Mouse (Mus musculus): ENCODE data around the gene Mier2. TPM values are rescaled to one million over a fixed set of nuclear protein-coding genes. Genes with fewer than 3 reads are reported as not detected.

The Mier2 gene
- polyA plus RNA-seq, 1 experiment from 2014 or later = 39.4 TPM

GRCm38 (mm10) chr10:79506709-79507108, 48.3 kb downstream of the Mier2 start:
- Histone ChIP-seq H3K9me3 (replicated peaks; ENCODE audit: control insufficient read depth, low read length) (no peaks in the 10 kb centered on the region), H3K4me1 (ENCODE audit: control insufficient read depth, insufficient read depth, low read length) (no peaks in the 10 kb centered on the region), H3K4me2 (ENCODE audit: low read depth, low read length) (no peak overlapping the region), H3K36me3 (replicated peaks; ENCODE audit: control insufficient read depth, insufficient read depth, low read depth, low read length) (no peaks in the 10 kb centered on the region), H3K4me3 (ENCODE audit: low read depth, low read length) (no peak overlapping the region), H3K27ac (replicated peaks; ENCODE audit: low read depth, low read length) (no peak overlapping the region), H3K9ac (replicated peaks; ENCODE audit: low read length) (no peak overlapping the region), H3K27me3 (ENCODE audit: control insufficient read depth, insufficient read depth, low read length) (no peaks in the 10 kb centered on the region)
- 85% methylated on average over 2 of the region's 2 CpGs for whole genome bisulfite sequencing
- DNase-seq (ENCODE audit: low spot score) (no peak), ATAC-seq (replicated peaks; ENCODE audit: insufficient number of reproducible peaks, low FRiP score, low TSS enrichment, low read depth) (no peak)

- H3K9ac ChIP-seq (replicated peaks; ENCODE audit: low read length) = no peak overlapping the region
- H3K4me3 ChIP-seq (ENCODE audit: low read depth, low read length) = no peak overlapping the region
- H3K9me3 ChIP-seq (replicated peaks; ENCODE audit: control insufficient read depth, low read length) = no peaks in the 10 kb centered on the region
- H3K4me2 ChIP-seq (ENCODE audit: low read depth, low read length) = no peak overlapping the region
- DNase-seq (ENCODE audit: low spot score) (peak; percentile 37), ATAC-seq (replicated peaks; ENCODE audit: insufficient number of reproducible peaks, low FRiP score, low TSS enrichment, low read depth) (no peak)
- H3K4me1 ChIP-seq (ENCODE audit: control insufficient read depth, insufficient read depth, low read length) = no peaks in the 10 kb centered on the region
- H3K36me3 ChIP-seq (replicated peaks; ENCODE audit: control insufficient read depth, insufficient read depth, low read depth, low read length) = no peaks in the 10 kb centered on the region
- H3K27ac ChIP-seq (replicated peaks; ENCODE audit: low read depth, low read length) = no peak overlapping the region
- 70% methylated on average over 6 of the region's 6 CpGs for WGBS
- H3K27me3 ChIP-seq (ENCODE audit: control insufficient read depth, insufficient read depth, low read length) = no peaks in the 10 kb centered on the region
Observed at GRCm38 (mm10) chr10:79502830-79503644, 52.0 kb downstream of the Mier2 start.

GRCm38 (mm10) chr10:79496701-79497288, 58.2 kb downstream of the Mier2 start:
- no peaks in the 10 kb centered on the region for H3K4me1 ChIP-seq (ENCODE audit: control insufficient read depth, insufficient read depth, low read length)
- no peak overlapping the region for H3K4me3 ChIP-seq (ENCODE audit: low read depth, low read length)
- no peak overlapping the region for H3K27ac ChIP-seq (replicated peaks; ENCODE audit: low read depth, low read length)
- ATAC-seq (replicated peaks; ENCODE audit: insufficient number of reproducible peaks, low FRiP score, low TSS enrichment, low read depth) (no peak), DNase-seq (ENCODE audit: low spot score) (no peak)
- H3K27me3 ChIP-seq (ENCODE audit: control insufficient read depth, insufficient read depth, low read length) = no peaks in the 10 kb centered on the region
- no peak overlapping the region for H3K9ac ChIP-seq (replicated peaks; ENCODE audit: low read length)
- H3K36me3 ChIP-seq (replicated peaks; ENCODE audit: control insufficient read depth, insufficient read depth, low read depth, low read length) = no peaks in the 10 kb centered on the region
- WGBS = 49% methylated on average over 2 of the region's 2 CpGs
- no peak overlapping the region for H3K4me2 ChIP-seq (ENCODE audit: low read depth, low read length)
- H3K9me3 ChIP-seq (replicated peaks; ENCODE audit: control insufficient read depth, low read length) = no peaks in the 10 kb centered on the region

GRCm38 (mm10) chr10:79495886-79496285, 59.1 kb downstream of the Mier2 start:
- Histone ChIP-seq H3K9ac (replicated peaks; ENCODE audit: low read length) (no peak overlapping the region), H3K4me3 (ENCODE audit: low read depth, low read length) (no peak overlapping the region), H3K4me2 (ENCODE audit: low read depth, low read length) (no peak overlapping the region), H3K27ac (replicated peaks; ENCODE audit: low read depth, low read length) (no peak overlapping the region), H3K36me3 (replicated peaks; ENCODE audit: control insufficient read depth, insufficient read depth, low read depth, low read length) (no peaks in the 10 kb centered on the region), H3K27me3 (ENCODE audit: control insufficient read depth, insufficient read depth, low read length) (no peaks in the 10 kb centered on the region), H3K9me3 (replicated peaks; ENCODE audit: control insufficient read depth, low read length) (no peaks in the 10 kb centered on the region), H3K4me1 (ENCODE audit: control insufficient read depth, insufficient read depth, low read length) (no peaks in the 10 kb centered on the region)
- WGBS = 62% methylated on average over 3 of the region's 3 CpGs
- no peak for DNase-seq (ENCODE audit: low spot score)
- ATAC-seq (replicated peaks; ENCODE audit: insufficient number of reproducible peaks, low FRiP score, low TSS enrichment, low read depth) = no peak

Small RNA genes within 50 kb of the gene (microRNA-seq; reads per million reads assigned to microRNA genes)
- gene Mir6909 (ENCODE audit: borderline number of aligned reads) = not detected

Other genes with a start within 250 kb of the Mier2 start
- not detected in 2 replicates for gene Vmn2r82, start 198.7 kb downstream of the Mier2 start, polyA plus RNA-seq (2014; fragmentation: Nextera tagmentation; extraction: Ambion mirVana)
- not detected in 2 replicates for gene Vmn2r83, start 86.5 kb downstream of the Mier2 start, polyA plus RNA-seq (2014; fragmentation: Nextera tagmentation; extraction: Ambion mirVana)
- 13.3 and 17.9 TPM in 2 replicates for gene Plpp2, start 21.4 kb downstream of the Mier2 start, polyA plus RNA-seq (2014; fragmentation: Nextera tagmentation; extraction: Ambion mirVana)
- not detected in 2 replicates for gene Theg, start 32.1 kb upstream of the Mier2 start, polyA plus RNA-seq (2014; fragmentation: Nextera tagmentation; extraction: Ambion mirVana)
- 0.04 TPM in 2 replicates for gene C2cd4c, start 58.8 kb upstream of the Mier2 start, polyA plus RNA-seq (2014; fragmentation: Nextera tagmentation; extraction: Ambion mirVana)
- 9.8 and 10.5 TPM in 2 replicates for gene Shc2, start 82.7 kb upstream of the Mier2 start, polyA plus RNA-seq (2014; fragmentation: Nextera tagmentation; extraction: Ambion mirVana)
- not detected in 2 replicates for gene Odf3l2, start 90.5 kb upstream of the Mier2 start, polyA plus RNA-seq (2014; fragmentation: Nextera tagmentation; extraction: Ambion mirVana)
- 3.9 and 5.5 TPM in 2 replicates for gene Madcam1, start 109.4 kb upstream of the Mier2 start, polyA plus RNA-seq (2014; fragmentation: Nextera tagmentation; extraction: Ambion mirVana)
- gene Tpgs1, start 114.2 kb upstream of the Mier2 start, polyA plus RNA-seq (2014; fragmentation: Nextera tagmentation; extraction: Ambion mirVana) = 65.6 and 67.3 TPM in 2 replicates
- gene Cdc34, start 127.0 kb upstream of the Mier2 start, polyA plus RNA-seq (2014; fragmentation: Nextera tagmentation; extraction: Ambion mirVana) = 150 and 157 TPM in 2 replicates
- gene Gzmm, start 133.8 kb upstream of the Mier2 start, polyA plus RNA-seq (2014; fragmentation: Nextera tagmentation; extraction: Ambion mirVana) = 0.77 TPM in 1 of 2 replicates, not detected in the other
- 630 and 667 TPM in 2 replicates for gene Bsg, start 149.3 kb upstream of the Mier2 start, polyA plus RNA-seq (2014; fragmentation: Nextera tagmentation; extraction: Ambion mirVana)
- gene Hcn2, start 161.4 kb upstream of the Mier2 start, polyA plus RNA-seq (2014; fragmentation: Nextera tagmentation; extraction: Ambion mirVana) = 0.14 and 0.21 TPM in 2 replicates
- 30.5 and 35.6 TPM in 2 replicates for gene Polrmt, start 191.4 kb upstream of the Mier2 start, polyA plus RNA-seq (2014; fragmentation: Nextera tagmentation; extraction: Ambion mirVana)
- gene Fgf22, start 199.9 kb upstream of the Mier2 start, polyA plus RNA-seq (2014; fragmentation: Nextera tagmentation; extraction: Ambion mirVana) = 0.25 and 0.38 TPM in 2 replicates
- 65.1 and 72.7 TPM in 2 replicates for gene Rnf126, start 211.8 kb upstream of the Mier2 start, polyA plus RNA-seq (2014; fragmentation: Nextera tagmentation; extraction: Ambion mirVana)
- gene Fstl3, start 222.1 kb upstream of the Mier2 start, polyA plus RNA-seq (2014; fragmentation: Nextera tagmentation; extraction: Ambion mirVana) = 2.4 and 2.7 TPM in 2 replicates
- not detected in 2 replicates for gene Prss57, start 235.8 kb upstream of the Mier2 start, polyA plus RNA-seq (2014; fragmentation: Nextera tagmentation; extraction: Ambion mirVana)
- 85.7 and 102 TPM in 2 replicates for gene Palm, start 238.4 kb upstream of the Mier2 start, polyA plus RNA-seq (2014; fragmentation: Nextera tagmentation; extraction: Ambion mirVana)